Mouse (Mus musculus) left cerebral cortex, adult 2 months (tissue): ENCODE measurements at regions not wholly inside any gene's neighbourhood (a gene's known extent, or its start where the extent isn't known, plus 50 kb on each side); places are given as distances from the start of the nearest gene placed in this dataset.
A peak's percentile ranks its signal among the peaks of the same experiment; 100 is the strongest.

Experiments
- DNase-seq, 2 experiments: peaks; one replicate each; pipeline ENCODE4 v3.0.0; 2021 to 2022; ENCODE audit warnings: low spot score in 2 of 2, mixed read lengths in 1 of 2; ENCODE audit errors: extremely low spot score in 1 of 2
- H3K27ac ChIP-seq: fragments of 200-600 bp; 2 replicates; pipeline ENCODE4 v1.8.1; 2022
- H3K4me3 ChIP-seq: fragments of 200-600 bp; 2 replicates; pipeline ENCODE4 v1.8.1; 2022
- CTCF ChIP-seq: fragments of 200-600 bp; IDR thresholded peaks from 2 replicates; pipeline ENCODE4 v1.8.1; 2022; ENCODE audit warnings: antibody characterized with exemption, mild to moderate bottlenecking, moderate library complexity
- intact Hi-C: fragments of 180-260 bp; cut with DNase I; formaldehyde crosslinking; loops from one replicate; pipeline ENCODE4 v1.15.1; 2025

DNA sequence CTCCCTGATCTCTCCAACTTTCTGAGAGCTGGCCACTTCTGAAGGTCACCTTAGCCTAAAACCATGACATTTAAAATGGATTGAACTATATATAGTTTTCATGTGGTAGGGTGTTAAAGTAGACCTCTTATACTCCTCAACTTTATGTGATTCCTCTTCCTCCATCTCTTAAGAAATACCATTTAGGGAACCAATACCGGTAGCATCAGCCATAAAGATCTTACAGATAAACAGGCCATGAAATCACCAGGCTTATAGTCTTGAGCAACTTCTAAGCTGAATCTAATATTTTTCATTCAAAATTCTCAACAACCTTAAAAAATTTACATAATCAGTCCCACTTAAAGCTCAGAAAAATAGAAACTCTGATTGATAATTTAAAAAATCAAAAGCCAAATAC is 56.2 kb downstream of the Rpl36a-ps1 start:
- intact Hi-C loops, result no loop called here
- TF ChIP-seq CTCF, result no peak
- no peak for DNase-seq
- H3K27ac ChIP-seq, result no peak overlapping the region
- no peak overlapping the region for H3K4me3 ChIP-seq

DNA sequence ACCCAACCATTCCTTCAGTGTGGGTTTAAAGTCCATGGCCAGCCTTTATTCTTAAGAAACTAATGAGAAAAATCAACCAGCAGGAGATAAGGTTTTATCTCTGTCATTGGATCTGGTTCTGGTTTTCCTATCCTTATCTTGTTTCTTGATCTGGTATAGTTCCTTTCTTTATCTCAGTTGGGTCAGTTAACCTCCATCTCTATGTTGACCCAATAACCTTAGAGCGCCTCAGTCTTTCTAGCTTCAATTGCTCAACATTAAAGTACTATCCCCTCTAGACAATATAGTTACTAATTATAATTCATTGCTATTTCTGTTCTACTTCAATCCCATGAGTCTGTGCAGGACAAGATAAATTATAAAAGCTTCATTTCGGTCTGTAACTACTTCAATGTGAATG is 56.7 kb downstream of the Rpl36a-ps1 start:
- no peak for TF ChIP-seq CTCF
- intact Hi-C loops, result no loop called here
- no peak for DNase-seq
- Histone ChIP-seq H3K27ac (no peak overlapping the region), H3K4me3 (no peak overlapping the region)

DNA sequence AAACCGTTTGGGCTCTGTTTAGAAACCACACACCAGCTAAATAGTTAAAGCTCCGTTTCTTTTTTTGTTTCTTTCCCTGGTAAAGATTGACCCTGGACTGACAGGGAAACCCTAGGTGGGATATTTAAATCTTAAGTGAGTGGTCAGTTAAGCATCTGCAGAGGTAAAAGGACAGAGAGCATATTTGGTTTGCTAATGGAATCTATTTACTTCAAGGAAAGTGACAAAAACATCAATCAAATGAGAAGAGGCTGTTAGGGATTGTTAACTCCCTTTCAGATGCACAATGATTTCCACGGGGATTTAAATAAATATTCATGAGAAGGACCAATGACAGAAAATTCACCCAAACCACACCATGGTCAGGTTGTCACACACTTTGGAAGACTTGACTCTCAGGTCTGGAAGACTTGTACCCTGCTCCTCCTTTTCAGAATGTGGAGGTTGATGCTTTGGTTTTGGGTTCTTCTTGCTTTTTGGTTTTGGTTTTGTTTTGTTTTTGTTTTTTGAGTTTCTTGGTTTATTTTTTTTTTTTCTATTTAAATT is 60.7 kb downstream of the Rpl36a-ps1 start:
- no peak for DNase-seq
- intact Hi-C loops, result no loop called here
- Histone ChIP-seq H3K4me3 (no peak overlapping the region), H3K27ac (no peak overlapping the region)
- TF ChIP-seq CTCF, result no peak

- intact Hi-C loops, result no loop called here
- DNase-seq, result no peak
- no peak for TF ChIP-seq CTCF
- Histone ChIP-seq H3K27ac (no peak overlapping the region), H3K4me3 (no peak overlapping the region)
Observed at GRCm38 (mm10) chr14:98929276-98929675, 64.8 kb downstream of the Rpl36a-ps1 start.

GRCm38 (mm10) chr14:98908234-98908633 is 85.9 kb downstream of the Rpl36a-ps1 start:
- DNase-seq, result no peak
- no peak overlapping the region for H3K4me3 ChIP-seq
- H3K27ac ChIP-seq, result no peak overlapping the region
- intact Hi-C loops, result no loop called here
- TF ChIP-seq CTCF, result no peak

DNA sequence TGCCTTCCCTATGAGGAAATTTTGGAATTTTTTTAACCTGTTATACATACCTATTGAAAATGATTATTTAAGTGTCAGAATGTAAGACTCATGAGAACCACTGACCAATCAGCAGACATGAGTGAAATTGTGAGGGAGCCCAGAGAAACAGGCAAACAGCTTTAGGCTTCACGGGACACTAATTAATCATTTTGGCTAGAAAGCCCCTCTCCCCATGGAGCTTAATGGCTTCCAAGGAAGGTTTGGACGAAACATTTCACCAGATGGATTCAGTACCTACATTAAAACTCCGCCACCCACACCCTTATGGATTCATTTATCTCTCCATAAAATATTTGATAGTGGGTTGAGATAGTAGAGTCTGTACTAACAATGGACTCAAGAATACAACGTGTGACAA is 95.2 kb downstream of the Rpl36a-ps1 start:
- intact Hi-C loops, result no loop called here
- no peak for DNase-seq
- no peak overlapping the region for H3K27ac ChIP-seq
- TF ChIP-seq CTCF, result no peak
- no peak overlapping the region for H3K4me3 ChIP-seq

GRCm38 (mm10) chr14:98897390-98897789 is 96.7 kb downstream of the Rpl36a-ps1 start:
- Histone ChIP-seq H3K27ac (no peak overlapping the region), H3K4me3 (no peak overlapping the region)
- intact Hi-C loops, result no loop called here
- no peak for TF ChIP-seq CTCF
- DNase-seq, result no peak

DNA sequence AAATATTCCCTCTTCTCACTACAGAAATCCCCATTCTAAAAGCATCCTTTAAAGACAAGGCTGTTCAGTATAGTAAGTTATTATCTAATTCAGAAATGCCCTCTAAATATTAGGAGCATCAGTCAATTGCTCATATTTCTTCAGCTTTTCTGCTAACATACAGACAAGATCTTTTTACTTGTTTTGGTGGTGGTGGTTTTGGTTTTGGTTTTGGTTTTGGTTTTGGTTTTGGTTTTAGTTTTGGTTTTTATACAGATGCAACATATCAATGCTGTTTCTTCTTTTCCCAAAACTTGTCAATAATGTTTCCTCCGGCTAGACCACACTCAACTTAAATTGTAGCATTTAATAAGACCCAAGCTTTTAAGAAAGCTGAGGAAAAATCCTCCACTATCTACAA is 98.2 kb downstream of the Rpl36a-ps1 start:
- H3K27ac ChIP-seq, result no peak overlapping the region
- TF ChIP-seq CTCF, result no peak
- no peak for DNase-seq
- H3K4me3 ChIP-seq, result no peak overlapping the region
- intact Hi-C loops, result no loop called here

GRCm38 (mm10) chr14:98892670-98893069 is 101.4 kb downstream of the Rpl36a-ps1 start:
- TF ChIP-seq CTCF, result no peak
- Histone ChIP-seq H3K27ac (no peak overlapping the region), H3K4me3 (no peak overlapping the region)
- no peak for DNase-seq
- intact Hi-C loops, result no loop called here

- no peak for TF ChIP-seq CTCF
- H3K4me3 ChIP-seq, result no peak overlapping the region
- no peak overlapping the region for H3K27ac ChIP-seq
- intact Hi-C loops, result no loop called here
- no peak for DNase-seq
Observed at GRCm38 (mm10) chr14:98891252-98891947, 102.7 kb downstream of the Rpl36a-ps1 start.

- no peak overlapping the region for H3K27ac ChIP-seq
- TF ChIP-seq CTCF, result no peak
- DNase-seq, result no peak
- H3K4me3 ChIP-seq, result no peak overlapping the region
- intact Hi-C loops, result loop anchor here (2.0 to 10.0 kb wide), 3 partner anchors 1333 to 1923 kb away; no protein-coding TSS in a partner anchor
Observed at GRCm38 (mm10) chr14:98887588-98887987, 106.5 kb downstream of the Rpl36a-ps1 start.

- TF ChIP-seq CTCF, result peak; percentile 73
- DNase-seq, result no peak
- intact Hi-C loops, result loop anchor here (2.0 to 10.0 kb wide), 3 partner anchors 1332 to 1922 kb away; no protein-coding TSS in a partner anchor
- H3K4me3 ChIP-seq, result no peak overlapping the region
- H3K27ac ChIP-seq, result no peak overlapping the region
Observed at GRCm38 (mm10) chr14:98886982-98887381, 107.1 kb downstream of the Rpl36a-ps1 start.

- Histone ChIP-seq H3K4me3 (no peak overlapping the region), H3K27ac (no peak overlapping the region)
- TF ChIP-seq CTCF, result no peak
- intact Hi-C loops, result loop anchor here (10.0 kb wide), 2 partner anchors 1328 to 1918 kb away; no protein-coding TSS in a partner anchor
- no peak for DNase-seq
Observed at GRCm38 (mm10) chr14:98882586-98882985, 111.5 kb downstream of the Rpl36a-ps1 start.
